ENCODE assay signal across 9 mouse cellular contexts in genomic region chr7:39487854-39488205, GRCm38 (mm10). TPM values are rescaled to one million over a fixed set of nuclear protein-coding genes. Genes with fewer than 3 reads are reported as not detected.
DNase-seq lines count a peak whose midpoint lies in the region; ATAC-seq and TF ChIP-seq lines count a peak whose summit lies in the region.
"Had no signal": no experiment of that assay in that cellular context is flagged by ENCODE, and none has a peak within 500 bp of the region (broad histone marks: within the 10 kb centered on the region; RNA-seq: fewer than 3 reads in every experiment).

No protein-coding gene starts in this region.

- DNase-seq in kidney, adult 2 months: no peak
- DNase-seq in kidney, postnatal 25 days: no peak
- no peak for DNase-seq in intestine, embryonic 14.5 days (ENCODE audit: low spot score)
- no peak for DNase-seq in urinary bladder, postnatal 4 days (ENCODE audit: low spot score in 2 of 2)
- no peak for DNase-seq in frontal cortex, adult 2 months (ENCODE audit: extremely low spot score in 1 of 2, low spot score in 1 of 2)

- peak overlapping the region; percentile 80 for H3K9ac ChIP-seq in embryonic facial prominence, embryonic 13.5 days
- peak overlapping the region; percentile 55; the same call in 1 of the 2 replicates for H3K9ac ChIP-seq in intestine, embryonic 14.5 days (ENCODE audit: low read length)
- peak overlapping the region; percentile 90 for H3K9ac ChIP-seq in midbrain, embryonic 16.5 days (ENCODE audit: low read depth, low read length)

- H3K4me2 ChIP-seq in embryonic facial prominence, embryonic 13.5 days: peak overlapping the region; percentile 73
- H3K4me2 ChIP-seq in intestine, embryonic 14.5 days (ENCODE audit: low read length): peak overlapping the region; percentile 65
- H3K4me2 ChIP-seq in midbrain, embryonic 16.5 days (ENCODE audit: low read length): peak overlapping the region; percentile 63

- H3K27me3 ChIP-seq in kidney, adult 2 months (replicated peaks; ENCODE audit: control insufficient read depth, insufficient read depth, low read length): no peaks in the 10 kb centered on the region; the same call in 1 of the 2 replicates
- no peaks in the 10 kb centered on the region for H3K27me3 ChIP-seq in embryonic facial prominence, embryonic 13.5 days
- H3K27me3 ChIP-seq in intestine, embryonic 14.5 days (replicated peaks; ENCODE audit: control insufficient read depth, insufficient read depth, low read length): no peaks in the 10 kb centered on the region
- no peaks in the 10 kb centered on the region for H3K27me3 ChIP-seq in midbrain, embryonic 16.5 days (ENCODE audit: control insufficient read depth, insufficient read depth, low read depth, low read length)

- H3K4me1 ChIP-seq in kidney, adult 2 months (ENCODE audit: control insufficient read depth, insufficient read depth, low read length): no peaks in the 10 kb centered on the region
- no peaks in the 10 kb centered on the region for H3K4me1 ChIP-seq in embryonic facial prominence, embryonic 13.5 days
- H3K4me1 ChIP-seq in intestine, embryonic 14.5 days (replicated peaks; ENCODE audit: control insufficient read depth, insufficient read depth, low read length): 0 out of 2 replicates have a peak, but pooled peaks cover 2% of the 10 kb centered on the region
- no peaks in the 10 kb centered on the region for H3K4me1 ChIP-seq in midbrain, embryonic 16.5 days (ENCODE audit: control insufficient read depth, insufficient read depth, low read length)

- no peak for TF ChIP-seq POLR2A in kidney, adult 2 months (IDR thresholded peaks at IDR 0.05; ENCODE audit: low read depth, low read length)

- no peaks in the 10 kb centered on the region for H3K36me3 ChIP-seq in kidney, adult 2 months (ENCODE audit: control insufficient read depth, insufficient read depth, low read length)
- H3K36me3 ChIP-seq in embryonic facial prominence, embryonic 13.5 days: no peaks in the 10 kb centered on the region
- no peaks in the 10 kb centered on the region for H3K36me3 ChIP-seq in intestine, embryonic 14.5 days (ENCODE audit: control insufficient read depth, insufficient read depth, low read length)
- H3K36me3 ChIP-seq in midbrain, embryonic 16.5 days (ENCODE audit: control insufficient read depth, insufficient read depth, low read length): no peaks in the 10 kb centered on the region
- H3K36me3 ChIP-seq: G1E had no signal

- 36% methylated on average over 9 of the region's 9 CpGs for WGBS in kidney, adult 2 months
- 24% methylated on average over 9 of the region's 9 CpGs for WGBS in embryonic facial prominence, embryonic 13.5 days
- WGBS in intestine, embryonic 14.5 days: 38% methylated on average over 9 of the region's 9 CpGs
- 27% methylated on average over 9 of the region's 9 CpGs for WGBS in midbrain, embryonic 16.5 days

- no peaks in the 10 kb centered on the region for H3K9me3 ChIP-seq in embryonic facial prominence, embryonic 13.5 days
- no peaks in the 10 kb centered on the region for H3K9me3 ChIP-seq in intestine, embryonic 14.5 days (ENCODE audit: control insufficient read depth, low read length)
- no peaks in the 10 kb centered on the region for H3K9me3 ChIP-seq in midbrain, embryonic 16.5 days (replicated peaks; ENCODE audit: control insufficient read depth, low read length, poor library complexity, severe bottlenecking)
- H3K9me3 ChIP-seq: G1E had no signal

- no peak for TF ChIP-seq CTCF in kidney, adult 2 months (conservative IDR thresholded peaks at IDR 0.05; ENCODE audit: insufficient read depth, insufficient read length, low read depth, low read length)

- no peak for ATAC-seq in embryonic facial prominence, embryonic 13.5 days (ENCODE audit: insufficient number of reproducible peaks, insufficient read depth, low FRiP score, low TSS enrichment, low read depth)
- ATAC-seq in intestine, embryonic 14.5 days (replicated peaks; ENCODE audit: low FRiP score, low TSS enrichment, low read depth): no peak; the same call in 1 of the 2 replicates
- peak; percentile 65 for ATAC-seq in midbrain, embryonic 16.5 days
- ATAC-seq in megakaryocyte, adult 5-6 weeks (ENCODE audit: poor library complexity, severe bottlenecking): no peak

- H3K4me3 ChIP-seq in kidney, adult 2 months (ENCODE audit: insufficient read depth, low read depth, low read length): peak overlapping the region; percentile 47; the same call in 1 of the 2 replicates
- H3K4me3 ChIP-seq in embryonic facial prominence, embryonic 13.5 days: peak overlapping the region; percentile 59
- peak overlapping the region; percentile 45 for H3K4me3 ChIP-seq in intestine, embryonic 14.5 days (ENCODE audit: low read depth, low read length)
- H3K4me3 ChIP-seq in midbrain, embryonic 16.5 days (ENCODE audit: low read depth, low read length): peak overlapping the region; percentile 63

- no peak overlapping the region for H3K27ac ChIP-seq in kidney, adult 2 months (ENCODE audit: insufficient read depth, low read depth, low read length)
- no peak overlapping the region for H3K27ac ChIP-seq in embryonic facial prominence, embryonic 13.5 days
- no peak overlapping the region for H3K27ac ChIP-seq in intestine, embryonic 14.5 days (ENCODE audit: low read depth)
- H3K27ac ChIP-seq in midbrain, embryonic 16.5 days (ENCODE audit: low read length): peak overlapping the region; percentile 86

RNA-seq across cellular contexts. Expression of gene Zfp619, which starts 29.7 kb away (rescaled TPM):
- polyA plus RNA-seq in kidney, adult 2 months (2012; rRNA removed): 0.41 and 0.52 TPM in 2 replicates
- polyA plus RNA-seq in embryonic facial prominence, embryonic 13.5 days (2015; fragmentation: Nextera tagmentation; extraction: Ambion mirVana): 1.6 and 1.7 TPM in 2 replicates
- polyA plus RNA-seq in intestine, embryonic 14.5 days (2014; fragmentation: Nextera tagmentation; extraction: Ambion mirVana): 2.8 and 3.0 TPM in 2 replicates
- polyA plus RNA-seq in midbrain, embryonic 16.5 days (2015; fragmentation: Nextera tagmentation; extraction: Ambion mirVana): 3.7 and 4.1 TPM in 2 replicates
- polyA plus RNA-seq in frontal cortex, adult 2 months (2012; rRNA removed): 2.2 and 2.5 TPM in 2 replicates
- 4.7 and 4.9 TPM in 2 replicates for total RNA-seq in megakaryocyte, adult 5-6 weeks (2015)
- 2.6 and 3.9 TPM in 2 replicates for total RNA-seq in megakaryocyte, adult 5-6 weeks (2017)
